Mouse (Mus musculus) CH12.LX (cell line): ENCODE results near the gene Dll1. TPM values are rescaled to one million over a fixed set of nuclear protein-coding genes. Genes with fewer than 3 reads are reported as not detected.

Source experiments
- DNase-seq: peaks from one replicate; pipeline ENCODE4 v3.0.0-alpha.2; 2013; ENCODE audit errors: extremely low read depth
- H3K27ac ChIP-seq: 2 replicates; pipeline ENCODE4 v1.5.1; 2012; ENCODE audit warnings: low read depth, mild to moderate bottlenecking, control low read depth, moderate library complexity; ENCODE audit not compliant: insufficient read depth
- H3K27me3 ChIP-seq: replicated peaks from 2 replicates; pipeline ENCODE3; 2012; ENCODE audit warnings: inconsistent platforms
- H3K36me3 ChIP-seq, 2 experiments: replicated peaks in 1 of 2; 2 replicates each; pipeline versions ENCODE3 to v1.6.1; 2012; ENCODE audit warnings: inconsistent platforms in 1 of 2, low read length in 1 of 2, mild to moderate bottlenecking in 1 of 2, mixed read lengths in 1 of 2, moderate library complexity in 1 of 2; ENCODE audit not compliant: control insufficient read depth in 1 of 2, insufficient read depth in 1 of 2
- H3K4me1 ChIP-seq, 2 experiments: 2 replicates each; pipeline ENCODE4 v1.6.1; 2012; ENCODE audit warnings: inconsistent platforms in 1 of 2, moderate library complexity in 1 of 2; ENCODE audit not compliant: insufficient read depth in 2 of 2, control insufficient read depth in 1 of 2
- H3K4me2 ChIP-seq: 2 replicates; pipeline ENCODE4 v1.6.1; 2012; ENCODE audit warnings: low read depth, mild to moderate bottlenecking, control low read depth; ENCODE audit not compliant: poor library complexity, insufficient read depth, severe bottlenecking
- H3K4me3 ChIP-seq, 3 experiments: fragments of 150-350 bp in 1 of 3; sonication (generic) in 1 of 3; replicated peaks in 1 of 3; 2 replicates each; pipeline versions ENCODE3 to v1.5.1; 2011 to 2012; ENCODE audit warnings: low read depth in 2 of 3, low read length in 2 of 3, mild to moderate bottlenecking in 2 of 3, moderate library complexity in 2 of 3, control low read depth in 1 of 3, improper control_type of control experiment in 1 of 3, inconsistent platforms in 1 of 3, mixed read lengths in 1 of 3; ENCODE audit not compliant: poor library complexity in 1 of 3
- H3K79me2 ChIP-seq: replicated peaks from 2 replicates; pipeline ENCODE4 v1.6.1; 2012; ENCODE audit warnings: mild to moderate bottlenecking, moderate library complexity; ENCODE audit not compliant: control insufficient read depth, poor library complexity, insufficient read depth, severe bottlenecking; ENCODE audit errors: extremely low read depth
- H3K9ac ChIP-seq: 2 replicates; pipeline ENCODE4 v1.6.1; 2012; ENCODE audit warnings: low read depth, mild to moderate bottlenecking, control low read depth, moderate library complexity; ENCODE audit not compliant: insufficient read depth
- H3K9me3 ChIP-seq: replicated peaks from 2 replicates; pipeline ENCODE3; 2012; ENCODE audit warnings: low read length, inconsistent platforms, mixed read lengths
- CTCF ChIP-seq, 2 experiments: IDR thresholded peaks in 1 of 2; conservative IDR thresholded peaks in 1 of 2; 2 replicates each; pipeline ENCODE4 v1.5.1; 2011 to 2012; ENCODE audit warnings: low read depth in 2 of 2, low read length in 2 of 2, improper control_type of control experiment in 1 of 2, inconsistent platforms in 1 of 2, mild to moderate bottlenecking in 1 of 2, moderate library complexity in 1 of 2
- E2F4 ChIP-seq: IDR thresholded peaks from 2 replicates; pipeline ENCODE4 v1.6.1; 2011; ENCODE audit warnings: low read depth, low read length, improper control_type of control experiment; ENCODE audit not compliant: insufficient replicate concordance
- ELF1 ChIP-seq: IDR thresholded peaks from 2 replicates; pipeline ENCODE4 v1.6.1; 2014; ENCODE audit warnings: low read depth, mild to moderate bottlenecking, inconsistent platforms, low read length, improper control_type of control experiment
- IRF4 ChIP-seq: IDR thresholded peaks from 2 replicates; pipeline ENCODE4 v1.6.1; 2014; ENCODE audit warnings: low read depth, mild to moderate bottlenecking, inconsistent platforms, low read length, improper control_type of control experiment
- JUN ChIP-seq: IDR thresholded peaks from 2 replicates; pipeline ENCODE4 v1.6.1; 2011; ENCODE audit warnings: low read depth, mild to moderate bottlenecking, low read length, improper control_type of control experiment, moderate library complexity; ENCODE audit not compliant: insufficient read depth
- KAT2A ChIP-seq: IDR thresholded peaks from 2 replicates; pipeline ENCODE4 v1.6.1; 2012; ENCODE audit warnings: low read length, improper control_type of control experiment, inconsistent platforms; ENCODE audit not compliant: insufficient replicate concordance
- MAFK ChIP-seq: IDR thresholded peaks from 2 replicates; pipeline ENCODE4 v1.6.1; 2011; ENCODE audit warnings: low read length, improper control_type of control experiment; ENCODE audit not compliant: insufficient replicate concordance
- MAX ChIP-seq: IDR thresholded peaks from 2 replicates; pipeline ENCODE4 v1.6.1; 2011; ENCODE audit warnings: low read length, improper control_type of control experiment
- MAZ ChIP-seq: IDR thresholded peaks from 2 replicates; pipeline ENCODE4 v1.6.1; 2012; ENCODE audit warnings: low read depth, mild to moderate bottlenecking, inconsistent platforms, low read length, improper control_type of control experiment, moderate library complexity
- MEF2A ChIP-seq: IDR thresholded peaks from 2 replicates; pipeline ENCODE4 v1.6.1; 2014; ENCODE audit warnings: low read depth, mild to moderate bottlenecking, inconsistent platforms, low read length, improper control_type of control experiment, borderline replicate concordance
- NELFE ChIP-seq: IDR thresholded peaks from 2 replicates; pipeline ENCODE4 v1.6.1; 2011; ENCODE audit warnings: low read depth, low read length, improper control_type of control experiment
- RCOR1 ChIP-seq: conservative IDR thresholded peaks from 2 replicates; pipeline ENCODE4 v1.6.1; 2012; ENCODE audit warnings: low read depth, mild to moderate bottlenecking, inconsistent platforms, low read length, improper control_type of control experiment
- SIN3A ChIP-seq: IDR thresholded peaks from 2 replicates; pipeline ENCODE4 v1.6.1; 2012; ENCODE audit warnings: low read length, improper control_type of control experiment, inconsistent platforms
- SMC3 ChIP-seq: IDR thresholded peaks from 2 replicates; pipeline ENCODE4 v1.6.1; 2011; ENCODE audit warnings: low read depth, low read length, improper control_type of control experiment
- TCF12 ChIP-seq: IDR thresholded peaks from 2 replicates; pipeline ENCODE4 v1.6.1; 2014; ENCODE audit warnings: low read depth, mild to moderate bottlenecking, inconsistent platforms, low read length, improper control_type of control experiment
- UBTF ChIP-seq: IDR thresholded peaks from 2 replicates; pipeline ENCODE4 v1.6.1; 2012; ENCODE audit warnings: low read depth, mild to moderate bottlenecking, inconsistent platforms, low read length, improper control_type of control experiment, moderate library complexity
- USF1 ChIP-seq: IDR thresholded peaks from 2 replicates; pipeline ENCODE4 v1.6.1; 2014; ENCODE audit warnings: low read depth, mild to moderate bottlenecking, inconsistent platforms, low read length, improper control_type of control experiment
- USF2 ChIP-seq: conservative IDR thresholded peaks from 2 replicates; pipeline ENCODE4 v1.6.1; 2011; ENCODE audit warnings: low read depth, low read length, improper control_type of control experiment
- ZKSCAN1 ChIP-seq: IDR thresholded peaks from 2 replicates; pipeline ENCODE4 v1.6.1; 2012; ENCODE audit warnings: low read depth, inconsistent platforms, low read length, improper control_type of control experiment, borderline replicate concordance
- ZNF384 ChIP-seq: IDR thresholded peaks from 2 replicates; pipeline ENCODE4 v1.6.1; 2012; ENCODE audit warnings: low read depth, low read length, improper control_type of control experiment, inconsistent platforms
- dilution Hi-C: fragments of 300-500 bp; cut with MboI; formaldehyde crosslinking; loops from 2 replicates; pipeline ENCODE4 v1.14.3; 2020; ENCODE audit warnings: low sequenced_read_pairs; ENCODE audit not compliant: extremely low pct_unique_long_range_greater_than_20kb, extremely low pct_ligation_motif_present
- in situ Hi-C: fragments of 300-500 bp; cut with MboI; formaldehyde crosslinking; loops from 3 replicates; pipeline ENCODE4 v1.14.3; 2019; ENCODE audit warnings: low sequenced_read_pairs, low pct_ligation_motif_present, low pct_unique_long_range_greater_than_20kb, mixed read lengths
- polyA plus RNA-seq: library from polyadenylated mRNA; unstranded; fragments of >175 nt; gene quantifications from 2 replicates; pipeline ENCODE4 v1.2.1, GENCODE M21; 2012; ENCODE audit warnings: low read depth; ENCODE audit not compliant: insufficient read length
- total RNA-seq, 2 experiments: library from RNA; depleted of rRNA; stranded (reverse); fragments of 300-350 nt in 1 of 2; fragments of >200 nt in 1 of 2; gene quantifications; 2 replicates each; pipeline ENCODE4 v1.2.3; 2012 to 2014

Dll1 gene
- total and polyA plus RNA-seq, 3 experiments: 0.25 to 0.52 (median 0.29) TPM

DNA sequence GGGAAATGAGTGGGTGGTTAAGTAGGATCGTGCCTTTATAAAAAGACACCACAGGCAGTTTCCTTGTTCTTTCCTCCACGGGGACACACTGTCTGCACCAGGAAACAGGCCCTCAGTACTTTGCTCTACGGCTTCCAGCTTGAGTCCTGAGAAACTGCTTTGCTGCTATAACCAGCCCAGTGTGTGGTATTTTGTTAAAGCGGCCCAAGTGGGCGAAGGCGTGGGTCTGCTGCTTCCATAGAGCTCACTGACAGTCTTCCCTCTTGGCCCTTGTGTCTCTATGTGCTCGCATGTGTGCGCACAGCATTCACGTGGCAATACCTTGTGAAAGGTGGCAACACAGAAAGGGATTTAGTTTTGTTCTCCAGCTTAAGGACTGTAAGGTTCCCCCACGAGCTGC lies 32.6 kb upstream of the Dll1 start:
- no peak for DNase-seq
- H3K27ac ChIP-seq: no peak overlapping the region
- peaks cover 55 to 92% of the 10 kb centered on the region in 2 experiments for H3K36me3 ChIP-seq
- H3K4me2 ChIP-seq: no peak overlapping the region
- no peak overlapping the region for H3K4me3 ChIP-seq
- in situ Hi-C loops: no loop called here
- TF ChIP-seq ZNF384 (no peak), IRF4 (no peak), MAX (no peak), MEF2A (no peak), SIN3A (no peak), JUN (no peak), ELF1 (no peak), NELFE (no peak), ZKSCAN1 (no peak), SMC3 (no peak), KAT2A (no peak), CTCF (conservative IDR thresholded peaks at IDR 0.05 in 1 of 2, IDR thresholded peaks at IDR 0.05 in 1 of 2; ENCODE audit: low read depth in 2 of 2, low read length in 2 of 2) (no peak), MAFK (no peak), USF2 (no peak), TCF12 (no peak)
- TF ChIP-seq, all 38 proteins: peak for 0
- Histone ChIP-seq H3K79me2 (no peaks in the 10 kb centered on the region), H3K4me1 (no peaks in the 10 kb centered on the region), H3K27me3 (no peaks in the 10 kb centered on the region), H3K9ac (no peak overlapping the region), H3K9me3 (no peaks in the 10 kb centered on the region)
- dilution Hi-C loops: no loop called here

DNA sequence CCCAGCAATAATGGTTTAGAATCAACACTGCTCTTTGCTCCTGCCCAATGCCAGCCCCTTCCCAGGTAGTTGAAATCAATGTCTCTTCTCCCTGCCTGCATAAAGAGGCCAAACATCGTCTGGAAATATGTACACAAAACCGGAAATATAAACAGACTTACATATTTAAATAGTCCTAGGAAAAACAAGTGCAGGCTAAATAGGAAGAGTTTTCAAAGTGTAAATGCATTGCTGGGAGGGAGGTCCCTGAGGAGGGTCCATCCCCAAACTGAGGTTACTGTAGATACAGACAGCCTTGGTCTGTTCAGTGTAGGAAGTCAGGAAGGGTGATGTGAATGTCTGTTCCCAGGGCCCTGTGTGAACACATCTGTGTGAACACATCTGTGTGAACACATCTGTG lies 29.9 kb upstream of the Dll1 start:
- no peak overlapping the region for H3K9ac ChIP-seq
- no peak overlapping the region for H3K27ac ChIP-seq
- in situ Hi-C loops: no loop called here
- H3K4me3 ChIP-seq: no peak overlapping the region
- H3K4me2 ChIP-seq: no peak overlapping the region
- no peaks in the 10 kb centered on the region for H3K79me2 ChIP-seq
- DNase-seq: no peak
- H3K27me3 ChIP-seq: no peaks in the 10 kb centered on the region
- no peaks in the 10 kb centered on the region for H3K4me1 ChIP-seq
- no peaks in the 10 kb centered on the region for H3K9me3 ChIP-seq
- peaks cover 58 to 91% of the 10 kb centered on the region in 2 experiments for H3K36me3 ChIP-seq
- dilution Hi-C loops: no loop called here
- TF ChIP-seq UBTF (no peak), RCOR1 (no peak), USF1 (no peak), E2F4 (no peak), SIN3A (no peak), MAFK (no peak), MAZ (no peak)
